Mouse (Mus musculus): ENCODE data around the gene Gsap. TPM values are rescaled to one million over a fixed set of nuclear protein-coding genes. Genes with fewer than 3 reads are reported as not detected.
"Not testable (repeated sequence)": the region's sequence is repeated elsewhere in the genome, so short reads cannot be mapped to it uniquely, and the experiment has no call there.

The Gsap gene
- polyA plus RNA-seq, 1 experiment from 2014 or later: 2.5 TPM

- H3K4me2 ChIP-seq (replicated peaks; ENCODE audit: low read depth, low read length): no peak overlapping the region
- no peaks in the 10 kb centered on the region for H3K27me3 ChIP-seq (ENCODE audit: insufficient read depth, low read length)
- no peak overlapping the region for H3K27ac ChIP-seq (ENCODE audit: low read length)
- no peak overlapping the region for H3K4me3 ChIP-seq (ENCODE audit: low read length)
- no peak overlapping the region for H3K9ac ChIP-seq (replicated peaks; ENCODE audit: low read length)
- H3K36me3 ChIP-seq (ENCODE audit: insufficient read depth, low read length): no peaks in the 10 kb centered on the region
- no peaks in the 10 kb centered on the region for H3K9me3 ChIP-seq (ENCODE audit: low read length)
- ATAC-seq (ENCODE audit: low FRiP score, low TSS enrichment): no peak
- WGBS: 74% methylated on average over 2 of the region's 2 CpGs
- H3K4me1 ChIP-seq (ENCODE audit: insufficient read depth, low read length): peaks cover 11% of the 10 kb centered on the region; the same call in 1 of the 2 replicates
These were observed 81.0 kb downstream of the Gsap start for GRCm38 (mm10) chr5:21267090-21267489.

- H3K36me3 ChIP-seq (ENCODE audit: insufficient read depth, low read length): no peaks in the 10 kb centered on the region
- ATAC-seq (ENCODE audit: low FRiP score, low TSS enrichment): no peak
- no peaks in the 10 kb centered on the region for H3K27me3 ChIP-seq (ENCODE audit: insufficient read depth, low read length)
- no peak overlapping the region for H3K27ac ChIP-seq (ENCODE audit: low read length)
- no peak overlapping the region for H3K4me2 ChIP-seq (replicated peaks; ENCODE audit: low read depth, low read length)
- no peak overlapping the region for H3K4me3 ChIP-seq (ENCODE audit: low read length)
- WGBS: 70% methylated on average over 5 of the region's 5 CpGs
- H3K9me3 ChIP-seq (ENCODE audit: low read length): no peaks in the 10 kb centered on the region
- no peak overlapping the region for H3K9ac ChIP-seq (replicated peaks; ENCODE audit: low read length)
- peaks cover 12% of the 10 kb centered on the region; the same call in 1 of the 2 replicates for H3K4me1 ChIP-seq (ENCODE audit: insufficient read depth, low read length)
These were observed 83.4 kb downstream of the Gsap start for GRCm38 (mm10) chr5:21269446-21269845.

- ATAC-seq (ENCODE audit: low FRiP score, low TSS enrichment): no peak
- 67% methylated on average over 4 of the region's 4 CpGs for WGBS
These were observed 84.7 kb downstream of the Gsap start for GRCm38 (mm10) chr5:21270756-21271155.

GRCm38 (mm10) chr5:21271386-21272354 lies 85.6 kb downstream of the Gsap start:
- no peak overlapping the region for H3K4me3 ChIP-seq (ENCODE audit: low read length)
- H3K9ac ChIP-seq (replicated peaks; ENCODE audit: low read length): no peak overlapping the region
- peak overlapping the region; percentile 3; the same call in 1 of the 2 replicates for H3K27ac ChIP-seq (ENCODE audit: low read length)
- 34% methylated on average over 9 of the region's 9 CpGs for WGBS
- H3K36me3 ChIP-seq (ENCODE audit: insufficient read depth, low read length): no peaks in the 10 kb centered on the region
- H3K27me3 ChIP-seq (ENCODE audit: insufficient read depth, low read length): no peaks in the 10 kb centered on the region
- H3K9me3 ChIP-seq (ENCODE audit: low read length): no peaks in the 10 kb centered on the region
- H3K4me1 ChIP-seq (ENCODE audit: insufficient read depth, low read length): peaks cover 12% of the 10 kb centered on the region; the same call in 1 of the 2 replicates
- ATAC-seq (ENCODE audit: low FRiP score, low TSS enrichment): peak; percentile 98
- H3K4me2 ChIP-seq (replicated peaks; ENCODE audit: low read depth, low read length): no peak overlapping the region

More at GRCm38 (mm10) chr5:21270756-21271155, 84.7 kb downstream of the Gsap start:
- Histone ChIP-seq H3K9me3 (ENCODE audit: low read length) (no peaks in the 10 kb centered on the region), H3K4me1 (ENCODE audit: insufficient read depth, low read length) (peaks cover 12% of the 10 kb centered on the region; the same call in 1 of the 2 replicates), H3K36me3 (ENCODE audit: insufficient read depth, low read length) (no peaks in the 10 kb centered on the region), H3K4me2 (replicated peaks; ENCODE audit: low read depth, low read length) (no peak overlapping the region), H3K27ac (ENCODE audit: low read length) (no peak overlapping the region), H3K27me3 (ENCODE audit: insufficient read depth, low read length) (no peaks in the 10 kb centered on the region), H3K9ac (replicated peaks; ENCODE audit: low read length) (no peak overlapping the region), H3K4me3 (ENCODE audit: low read length) (no peak overlapping the region)

- H3K36me3 ChIP-seq (ENCODE audit: insufficient read depth, low read length); H3K27ac ChIP-seq (ENCODE audit: low read length); H3K4me3 ChIP-seq (ENCODE audit: low read length); H3K27me3 ChIP-seq (ENCODE audit: insufficient read depth, low read length); H3K9me3 ChIP-seq (ENCODE audit: low read length); H3K4me2 ChIP-seq (replicated peaks; ENCODE audit: low read depth, low read length); H3K9ac ChIP-seq (replicated peaks; ENCODE audit: low read length); H3K4me1 ChIP-seq (ENCODE audit: insufficient read depth, low read length); ATAC-seq (ENCODE audit: low FRiP score, low TSS enrichment): not testable (repeated sequence)
- WGBS: 40% methylated on average over 2 of the region's 2 CpGs
These were observed 91.6 kb downstream of the Gsap start for GRCm38 (mm10) chr5:21277685-21278084.

GRCm38 (mm10) chr5:21283356-21284062 lies 97.5 kb downstream of the Gsap start:
- no peak for ATAC-seq (ENCODE audit: low FRiP score, low TSS enrichment)
- Histone ChIP-seq H3K36me3 (ENCODE audit: insufficient read depth, low read length) (no peaks in the 10 kb centered on the region), H3K4me2 (replicated peaks; ENCODE audit: low read depth, low read length) (no peak overlapping the region), H3K4me1 (ENCODE audit: insufficient read depth, low read length) (no peaks in the 10 kb centered on the region), H3K9me3 (ENCODE audit: low read length) (no peaks in the 10 kb centered on the region), H3K4me3 (ENCODE audit: low read length) (no peak overlapping the region), H3K27ac (ENCODE audit: low read length) (no peak overlapping the region), H3K9ac (replicated peaks; ENCODE audit: low read length) (no peak overlapping the region), H3K27me3 (ENCODE audit: insufficient read depth, low read length) (no peaks in the 10 kb centered on the region)
- WGBS: 77% methylated on average over 12 of the region's 12 CpGs

GRCm38 (mm10) chr5:21288658-21289435 lies 102.8 kb downstream of the Gsap start:
- no peaks in the 10 kb centered on the region for H3K9me3 ChIP-seq (ENCODE audit: low read length)
- no peak overlapping the region for H3K27ac ChIP-seq (ENCODE audit: low read length)
- no peak overlapping the region for H3K9ac ChIP-seq (replicated peaks; ENCODE audit: low read length)
- ATAC-seq (ENCODE audit: low FRiP score, low TSS enrichment): no peak
- no peaks in the 10 kb centered on the region for H3K27me3 ChIP-seq (ENCODE audit: insufficient read depth, low read length)
- H3K4me1 ChIP-seq (ENCODE audit: insufficient read depth, low read length): no peaks in the 10 kb centered on the region
- no peaks in the 10 kb centered on the region for H3K36me3 ChIP-seq (ENCODE audit: insufficient read depth, low read length)
- H3K4me3 ChIP-seq (ENCODE audit: low read length): no peak overlapping the region
- H3K4me2 ChIP-seq (replicated peaks; ENCODE audit: low read depth, low read length): no peak overlapping the region
- WGBS: 71% methylated on average over 7 of the region's 7 CpGs

- H3K36me3 ChIP-seq (ENCODE audit: insufficient read depth, low read length): no peaks in the 10 kb centered on the region
- WGBS: 76% methylated on average over 8 of the region's 8 CpGs
- H3K4me2 ChIP-seq (replicated peaks; ENCODE audit: low read depth, low read length): no peak overlapping the region
- no peak overlapping the region for H3K4me3 ChIP-seq (ENCODE audit: low read length)
- no peaks in the 10 kb centered on the region for H3K4me1 ChIP-seq (ENCODE audit: insufficient read depth, low read length)
- no peak overlapping the region for H3K27ac ChIP-seq (ENCODE audit: low read length)
- no peaks in the 10 kb centered on the region for H3K9me3 ChIP-seq (ENCODE audit: low read length)
- no peak for ATAC-seq (ENCODE audit: low FRiP score, low TSS enrichment)
- no peaks in the 10 kb centered on the region for H3K27me3 ChIP-seq (ENCODE audit: insufficient read depth, low read length)
- H3K9ac ChIP-seq (replicated peaks; ENCODE audit: low read length): no peak overlapping the region
These were observed 104.5 kb downstream of the Gsap start for GRCm38 (mm10) chr5:21290594-21290993.

- Histone ChIP-seq H3K9ac (replicated peaks; ENCODE audit: low read length) (no peak overlapping the region), H3K4me2 (replicated peaks; ENCODE audit: low read depth, low read length) (no peak overlapping the region), H3K4me1 (ENCODE audit: insufficient read depth, low read length) (no peaks in the 10 kb centered on the region), H3K4me3 (ENCODE audit: low read length) (no peak overlapping the region), H3K27me3 (ENCODE audit: insufficient read depth, low read length) (no peaks in the 10 kb centered on the region), H3K36me3 (ENCODE audit: insufficient read depth, low read length) (no peaks in the 10 kb centered on the region), H3K27ac (ENCODE audit: low read length) (no peak overlapping the region), H3K9me3 (ENCODE audit: low read length) (no peaks in the 10 kb centered on the region)
- ATAC-seq (ENCODE audit: low FRiP score, low TSS enrichment): no peak
- WGBS: 82% methylated on average over 8 of the region's 8 CpGs
These were observed 109.6 kb downstream of the Gsap start for GRCm38 (mm10) chr5:21295683-21296082.
